Mouse (Mus musculus) limb, embryonic 11.5 days (tissue): ENCODE measurements at regions not wholly inside any gene's neighbourhood (a gene's known extent, or its start where the extent isn't known, plus 50 kb on each side); places are given as distances from the start of the nearest gene placed in this dataset.

Experiments used
- ATAC-seq: fragments of 200-750 bp; cut with Nextera tagmentation; 2 replicates; pipeline ENCODE4 v1.8.0; 2017; ENCODE audit warnings: low read depth; ENCODE audit not compliant: insufficient number of reproducible peaks, low FRiP score, low TSS enrichment
- DNase-seq: peaks from one replicate; pipeline ENCODE4 v3.0.0-alpha.2; 2015; ENCODE audit warnings: low spot score
- H3K27ac ChIP-seq: fragments of 300-500 bp; sonication (generic); replicated peaks from 2 replicates; pipeline ENCODE4 v1.5.1; 2014; ENCODE audit warnings: low read depth, mild to moderate bottlenecking, low read length
- H3K27me3 ChIP-seq: fragments of 300-500 bp; sonication (generic); 2 replicates; pipeline ENCODE4 v1.6.1; 2014; ENCODE audit warnings: mild to moderate bottlenecking, low read length, mixed read lengths; ENCODE audit not compliant: control insufficient read depth, insufficient read depth
- H3K36me3 ChIP-seq: fragments of 300-500 bp; sonication (generic); 2 replicates; pipeline ENCODE4 v1.6.1; 2014; ENCODE audit warnings: mild to moderate bottlenecking, low read length, moderate library complexity, mixed read lengths; ENCODE audit not compliant: control insufficient read depth, insufficient read depth
- H3K4me1 ChIP-seq: fragments of 300-500 bp; sonication (generic); 2 replicates; pipeline ENCODE4 v1.6.1; 2014; ENCODE audit warnings: low read length, mixed read lengths; ENCODE audit not compliant: control insufficient read depth, insufficient read depth
- H3K4me2 ChIP-seq: fragments of 300-500 bp; sonication (generic); 2 replicates; pipeline ENCODE4 v1.6.1; 2014; ENCODE audit warnings: low read depth, mild to moderate bottlenecking, moderate library complexity; ENCODE audit not compliant: severe bottlenecking
- H3K4me3 ChIP-seq: fragments of 300-500 bp; sonication (generic); 2 replicates; pipeline ENCODE4 v1.5.1; 2014; ENCODE audit warnings: low read depth, low read length
- H3K9ac ChIP-seq: fragments of 300-500 bp; sonication (generic); 2 replicates; pipeline ENCODE4 v1.6.1; 2014; ENCODE audit warnings: mild to moderate bottlenecking, low read length
- H3K9me3 ChIP-seq: fragments of 300-500 bp; sonication (generic); 2 replicates; pipeline ENCODE4 v1.6.1; 2016; ENCODE audit warnings: low read length; ENCODE audit not compliant: control insufficient read depth
- WGBS: fragments of 180-500 bp; shearing (Covaris S2); extraction: QIAGEN DNeasy Blood & Tissue Kit; methylation state at CpG from one replicate; pipeline ENCODE4 v1.1.7; 2014; 5-methylcytosine and 5-hydroxymethylcytosine counted together

DNA sequence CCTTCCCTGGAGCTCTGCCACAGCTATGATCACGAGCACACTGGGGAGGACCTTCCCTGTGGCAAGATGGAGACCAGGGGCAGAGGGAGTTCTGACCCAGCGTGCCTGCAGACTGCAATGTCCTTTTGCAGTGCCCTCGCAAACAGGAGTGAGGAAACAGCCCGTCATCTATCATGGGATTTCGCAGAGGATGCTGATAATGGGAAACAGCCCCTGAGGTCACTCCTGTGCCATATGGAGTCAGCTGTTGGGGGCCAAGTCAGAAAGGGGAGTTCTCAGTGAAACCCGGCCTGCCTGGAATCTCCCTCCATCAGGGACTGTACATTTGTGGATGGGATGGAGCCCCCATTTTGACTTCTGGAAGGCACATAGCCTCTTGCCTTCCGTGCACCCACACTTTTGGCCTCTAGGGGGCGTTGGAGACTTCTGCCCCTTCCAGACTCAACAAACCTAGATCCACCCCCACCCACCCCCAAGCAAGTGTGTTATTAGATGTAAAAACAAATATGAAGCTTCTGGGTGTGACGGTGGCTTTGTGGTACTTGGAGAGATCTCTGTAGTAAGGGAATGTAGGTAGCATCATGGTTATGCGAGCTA, 98.1 kb downstream of the Kdr start:
- no peaks in the 10 kb centered on the region for H3K9me3 ChIP-seq
- H3K4me3 ChIP-seq: no peak overlapping the region
- 35% methylated on average over 10 of the region's 10 CpGs for WGBS
- H3K9ac ChIP-seq: no peak overlapping the region
- ATAC-seq: no peak
- peak; percentile 47 for DNase-seq
- no peaks in the 10 kb centered on the region for H3K27me3 ChIP-seq
- no peak overlapping the region for H3K27ac ChIP-seq
- H3K4me1 ChIP-seq: peaks cover 6% of the 10 kb centered on the region; the same call in 1 of the 2 replicates
- H3K4me2 ChIP-seq: no peak overlapping the region
- no peaks in the 10 kb centered on the region for H3K36me3 ChIP-seq

DNA sequence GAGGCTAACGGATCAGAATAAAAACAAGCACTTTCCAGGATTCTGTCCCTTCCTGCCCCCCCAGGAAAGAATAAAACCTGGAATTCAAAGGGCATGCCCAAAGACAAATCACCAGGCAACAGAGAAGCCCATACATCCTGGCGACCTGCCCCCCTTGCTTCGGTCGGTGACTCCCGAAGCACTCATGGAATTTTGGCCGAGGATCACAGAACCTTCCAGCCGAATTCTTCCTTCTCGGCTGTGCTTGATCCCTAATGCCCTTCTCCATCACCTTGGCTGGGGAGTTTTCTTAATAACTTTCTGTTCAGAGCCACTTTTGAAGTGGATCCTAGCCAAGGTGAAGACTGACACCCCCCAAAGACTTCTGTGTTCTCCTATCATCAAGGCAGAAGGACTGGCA, 99.9 kb downstream of the Kdr start:
- H3K4me3 ChIP-seq: no peak overlapping the region
- no peaks in the 10 kb centered on the region for H3K27me3 ChIP-seq
- no peak overlapping the region for H3K4me2 ChIP-seq
- H3K27ac ChIP-seq: no peak overlapping the region
- WGBS: 93% methylated on average over 8 of the region's 8 CpGs
- H3K36me3 ChIP-seq: no peaks in the 10 kb centered on the region
- no peak for ATAC-seq
- H3K9ac ChIP-seq: no peak overlapping the region
- DNase-seq: no peak
- no peaks in the 10 kb centered on the region for H3K9me3 ChIP-seq
- peaks cover 6% of the 10 kb centered on the region; the same call in 1 of the 2 replicates for H3K4me1 ChIP-seq

DNA sequence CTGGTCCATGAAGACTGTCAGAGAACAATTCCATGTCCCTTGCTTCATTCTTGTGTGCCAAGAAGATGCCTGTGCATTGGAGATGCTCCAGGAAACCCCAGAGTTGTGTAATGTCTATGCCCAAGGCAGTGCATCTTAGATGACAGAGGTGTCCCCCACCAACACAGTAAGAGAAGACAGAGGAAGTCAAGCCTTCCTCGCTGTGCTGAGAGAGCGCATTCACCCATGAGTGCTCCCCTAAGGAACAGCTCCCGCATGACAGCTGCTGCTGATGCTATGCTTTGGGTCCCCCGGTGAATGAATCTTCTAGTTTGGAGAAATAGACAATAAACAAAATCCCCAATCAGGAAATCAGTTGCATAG, 100.7 kb downstream of the Kdr start:
- no peak overlapping the region for H3K27ac ChIP-seq
- WGBS: 84% methylated on average over 4 of the region's 4 CpGs
- H3K27me3 ChIP-seq: no peaks in the 10 kb centered on the region
- H3K4me3 ChIP-seq: no peak overlapping the region
- H3K4me1 ChIP-seq: peaks cover 6% of the 10 kb centered on the region; the same call in 1 of the 2 replicates
- no peak overlapping the region for H3K4me2 ChIP-seq
- no peak for ATAC-seq
- no peaks in the 10 kb centered on the region for H3K36me3 ChIP-seq
- DNase-seq: no peak
- no peak overlapping the region for H3K9ac ChIP-seq
- no peaks in the 10 kb centered on the region for H3K9me3 ChIP-seq

DNA sequence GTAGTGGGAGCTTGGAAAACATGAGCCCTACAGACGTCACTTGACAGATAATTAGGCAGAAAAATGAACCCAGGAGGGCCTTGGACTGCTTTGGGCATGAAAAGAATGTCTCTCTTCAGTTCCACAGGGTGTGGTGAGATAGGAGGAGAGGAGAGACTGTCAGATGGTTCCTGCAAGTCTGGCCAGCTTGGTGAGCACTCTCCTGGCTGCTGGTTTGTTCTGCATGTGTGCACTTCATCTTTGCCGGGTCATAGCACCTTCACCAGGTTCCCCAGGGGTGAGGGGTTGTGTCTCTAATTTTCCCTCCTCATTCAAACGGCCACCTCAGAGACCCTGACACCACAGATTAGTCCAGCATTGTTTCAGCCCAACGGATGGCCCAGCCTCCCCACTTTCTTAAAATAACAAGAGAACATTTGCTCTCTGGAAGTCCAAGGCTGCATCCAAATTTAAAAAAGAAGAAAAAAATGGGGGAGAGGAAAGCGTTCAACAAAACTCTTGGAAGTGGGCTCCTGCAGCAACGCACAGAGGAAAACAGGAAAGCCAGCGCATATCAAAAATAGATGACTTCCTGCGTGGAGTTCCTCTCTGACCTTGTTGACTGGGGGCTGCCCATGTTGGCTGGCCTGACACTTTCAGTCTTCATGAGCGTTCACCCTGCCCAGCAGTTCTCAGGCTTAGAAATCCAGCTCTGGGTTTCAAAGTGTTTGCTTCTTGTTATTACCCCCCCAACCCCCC, 101.2 kb downstream of the Kdr start:
- Histone ChIP-seq H3K36me3 (no peaks in the 10 kb centered on the region), H3K9me3 (no peaks in the 10 kb centered on the region), H3K27me3 (no peaks in the 10 kb centered on the region), H3K4me3 (no peak overlapping the region), H3K27ac (no peak overlapping the region), H3K4me1 (peaks cover 6% of the 10 kb centered on the region; the same call in 1 of the 2 replicates), H3K9ac (no peak overlapping the region), H3K4me2 (no peak overlapping the region)
- ATAC-seq (no peak), DNase-seq (no peak)
- WGBS: 74% methylated on average over 9 of the region's 9 CpGs

DNA sequence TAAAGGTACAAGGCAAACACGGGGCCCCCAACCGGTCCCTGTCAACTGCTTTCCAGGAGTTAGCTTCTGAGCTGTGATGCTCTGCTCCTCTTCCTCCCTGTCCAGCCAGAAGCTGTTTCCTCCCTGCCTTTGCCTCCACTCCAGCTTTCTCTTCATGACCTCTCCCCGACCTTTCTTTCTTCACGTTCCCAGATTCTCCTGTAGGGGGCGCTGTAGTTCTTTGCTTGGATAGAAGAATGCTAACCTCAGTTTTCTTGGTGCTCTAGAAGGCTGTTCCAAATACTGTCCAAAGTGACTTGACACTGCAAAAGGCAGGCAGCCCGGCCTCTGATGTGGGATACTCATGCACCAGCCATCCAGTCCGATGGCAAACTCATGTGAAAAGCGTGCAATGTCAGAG, 107.1 kb downstream of the Kdr start:
- Histone ChIP-seq H3K27ac (no peak overlapping the region), H3K4me3 (no peak overlapping the region), H3K27me3 (no peaks in the 10 kb centered on the region), H3K4me1 (no peaks in the 10 kb centered on the region), H3K36me3 (no peaks in the 10 kb centered on the region), H3K4me2 (no peak overlapping the region), H3K9ac (no peak overlapping the region), H3K9me3 (no peaks in the 10 kb centered on the region)
- ATAC-seq (0 out of 2 replicates have a peak, but pooled peaks have one; percentile 31), DNase-seq (peak; percentile 83)
- WGBS: 32% methylated on average over 8 of the region's 8 CpGs

DNA sequence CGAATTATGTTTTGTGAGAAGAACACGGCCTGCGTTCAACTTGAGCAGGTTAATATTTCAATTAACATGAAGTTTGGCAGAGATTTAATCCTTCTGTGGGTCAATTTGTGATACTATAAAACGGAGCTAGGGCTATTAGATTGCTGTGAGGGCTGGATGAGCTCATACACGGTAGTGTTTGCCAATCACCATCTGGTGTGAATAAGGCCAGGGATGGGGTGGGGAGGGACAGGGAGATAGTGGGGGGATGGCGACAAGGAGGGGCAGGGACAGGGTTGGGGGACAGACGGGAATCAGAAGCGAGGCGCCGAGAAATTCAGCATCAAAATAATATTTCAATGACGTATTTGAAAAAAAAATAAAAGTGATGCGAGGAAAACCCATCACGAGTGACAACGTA, 107.6 kb downstream of the Kdr start:
- no peak overlapping the region for H3K4me2 ChIP-seq
- WGBS: 83% methylated on average over 14 of the region's 14 CpGs
- H3K36me3 ChIP-seq: no peaks in the 10 kb centered on the region
- ATAC-seq (no peak), DNase-seq (no peak)
- H3K9ac ChIP-seq: no peak overlapping the region
- no peaks in the 10 kb centered on the region for H3K9me3 ChIP-seq
- H3K27ac ChIP-seq: no peak overlapping the region
- H3K4me3 ChIP-seq: no peak overlapping the region
- H3K4me1 ChIP-seq: no peaks in the 10 kb centered on the region
- no peaks in the 10 kb centered on the region for H3K27me3 ChIP-seq

DNA sequence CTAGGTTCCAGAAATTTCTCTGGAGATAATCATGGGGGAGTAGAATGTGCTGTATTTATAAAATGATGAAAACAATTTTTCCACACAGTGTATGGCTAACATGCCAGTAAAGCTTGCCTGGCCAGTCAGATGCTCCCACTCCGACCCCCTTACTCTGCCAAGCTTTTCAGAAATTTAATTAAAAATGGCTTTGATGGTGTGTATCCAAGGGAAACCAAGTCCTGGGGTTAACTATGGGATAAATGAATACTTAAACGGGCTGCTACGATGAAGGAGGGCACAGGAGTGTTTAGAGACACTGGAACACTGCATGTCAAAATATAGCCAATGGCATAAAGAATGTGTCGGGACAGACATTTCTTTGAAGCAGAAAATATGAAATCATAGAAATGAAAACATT, 108.7 kb downstream of the Kdr start:
- 79% methylated on average over 4 of the region's 4 CpGs for whole genome bisulfite sequencing
- Histone ChIP-seq H3K4me2 (no peak overlapping the region), H3K9me3 (no peaks in the 10 kb centered on the region), H3K9ac (no peak overlapping the region), H3K36me3 (no peaks in the 10 kb centered on the region), H3K4me1 (no peaks in the 10 kb centered on the region), H3K4me3 (no peak overlapping the region), H3K27ac (no peak overlapping the region), H3K27me3 (no peaks in the 10 kb centered on the region)
- DNase-seq (no peak), ATAC-seq (no peak)

DNA sequence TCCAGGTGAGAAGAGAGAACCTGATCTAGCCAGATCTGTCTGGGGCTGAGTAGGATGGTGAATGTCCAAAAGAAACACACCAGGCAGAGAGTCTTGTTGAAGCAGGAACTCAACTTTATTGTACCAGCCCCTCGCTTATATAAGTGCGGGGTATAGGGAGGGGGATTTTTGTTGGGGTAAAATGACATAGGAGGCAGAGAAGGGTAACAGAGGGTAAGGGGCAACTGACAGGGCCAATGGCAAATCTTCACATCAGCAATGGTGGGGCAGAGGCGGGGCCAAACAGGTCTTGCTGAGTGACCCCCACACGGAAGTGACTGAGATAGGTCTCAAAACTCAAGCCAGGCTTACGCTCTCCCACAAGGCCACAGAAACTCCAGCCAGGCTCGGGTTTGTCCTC, 113.2 kb downstream of the Kdr start:
- H3K9me3 ChIP-seq: no peaks in the 10 kb centered on the region
- no peak for ATAC-seq
- H3K9ac ChIP-seq: no peak overlapping the region
- no peak overlapping the region for H3K27ac ChIP-seq
- no peaks in the 10 kb centered on the region for H3K4me1 ChIP-seq
- no peak overlapping the region for H3K4me2 ChIP-seq
- 95% methylated on average over 6 of the region's 6 CpGs for WGBS
- no peaks in the 10 kb centered on the region for H3K36me3 ChIP-seq
- no peaks in the 10 kb centered on the region for H3K27me3 ChIP-seq
- no peak overlapping the region for H3K4me3 ChIP-seq
- no peak for DNase-seq

DNA sequence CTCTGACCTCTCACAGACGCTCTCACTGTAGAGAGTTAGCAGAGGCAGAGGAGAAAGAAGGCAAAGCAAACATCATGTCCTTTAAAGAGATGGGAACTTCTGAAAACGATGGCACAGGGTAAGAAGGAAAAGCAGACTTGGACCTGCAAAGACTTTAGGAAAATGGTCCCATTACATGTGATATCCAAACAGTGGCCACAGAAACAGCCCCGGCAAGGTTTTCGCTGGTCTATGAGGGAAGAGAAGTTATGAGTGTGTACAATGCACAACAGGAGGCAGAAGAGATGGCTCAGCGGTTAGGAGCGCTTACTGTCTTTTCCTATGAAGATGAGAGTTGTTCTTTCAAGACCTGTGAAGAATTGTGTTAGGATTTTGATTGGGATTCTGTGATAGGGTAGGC, 114.9 kb downstream of the Kdr start:
- no peak overlapping the region for H3K4me3 ChIP-seq
- no peaks in the 10 kb centered on the region for H3K27me3 ChIP-seq
- no peak overlapping the region for H3K27ac ChIP-seq
- no peak overlapping the region for H3K9ac ChIP-seq
- WGBS: 67% methylated on average over 6 of the region's 6 CpGs
- no peak for ATAC-seq
- no peaks in the 10 kb centered on the region for H3K36me3 ChIP-seq
- no peak for DNase-seq
- H3K9me3 ChIP-seq: no peaks in the 10 kb centered on the region
- H3K4me1 ChIP-seq: no peaks in the 10 kb centered on the region
- H3K4me2 ChIP-seq: no peak overlapping the region
